Mouse (Mus musculus) spleen, postnatal 36 days (tissue): Measurements from ENCODE around the gene Ndufaf2.

Experiments
- DNase-seq, 2 experiments: peaks; one replicate each; pipeline ENCODE4 v3.0.0; 2022; ENCODE audit warnings: low spot score in 2 of 2, mixed read lengths in 1 of 2

The Ndufaf2 gene

DNA sequence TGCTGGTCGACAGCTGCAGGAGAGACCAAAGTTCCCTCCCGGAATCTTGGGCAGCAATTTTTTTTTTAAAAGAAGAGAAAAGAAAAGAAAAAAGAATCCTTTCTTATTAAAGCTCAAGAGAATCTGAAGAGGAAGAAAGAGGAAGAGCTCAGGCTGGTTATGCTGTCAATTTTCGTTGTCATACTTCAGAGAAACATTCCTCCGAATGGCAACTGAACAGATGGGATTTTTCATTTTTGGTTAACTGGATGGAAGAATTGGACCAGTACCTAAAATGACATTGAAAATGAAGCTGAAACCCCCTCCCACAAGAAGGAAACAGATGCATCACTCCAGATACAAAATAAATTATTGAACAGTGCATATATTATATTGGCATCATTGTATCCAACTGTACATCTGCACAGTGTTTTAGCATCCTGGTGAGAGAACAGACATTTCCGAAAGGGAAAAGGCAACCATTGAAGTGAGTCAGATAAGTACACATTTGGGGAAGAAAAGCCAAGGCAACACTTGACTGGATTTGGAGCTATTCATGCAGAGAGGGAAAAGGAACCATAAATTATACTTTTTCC is 19.9 kb downstream of the Ndufaf2 start:
- DNase-seq: no peak

DNA sequence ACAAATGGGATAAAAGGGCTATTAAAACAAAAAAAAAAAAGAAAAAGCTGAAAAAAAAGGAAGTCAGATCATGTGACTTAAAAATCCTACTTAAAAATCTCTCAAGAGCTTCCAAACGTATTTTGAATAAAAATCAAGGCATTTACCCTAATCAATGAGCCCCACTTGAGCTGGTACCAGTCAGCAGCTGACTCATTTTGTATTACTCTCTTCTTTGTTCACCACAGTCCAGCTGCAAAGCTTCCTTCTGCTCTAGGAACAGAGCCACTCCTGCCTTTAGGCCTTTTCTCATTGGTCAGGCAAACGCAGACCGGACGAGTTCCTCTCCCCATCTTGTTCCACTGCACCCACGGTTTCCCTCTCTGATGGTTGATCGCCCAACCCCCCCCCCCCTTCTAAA is 22.8 kb downstream of the Ndufaf2 start:
- DNase-seq: no peak

DNA sequence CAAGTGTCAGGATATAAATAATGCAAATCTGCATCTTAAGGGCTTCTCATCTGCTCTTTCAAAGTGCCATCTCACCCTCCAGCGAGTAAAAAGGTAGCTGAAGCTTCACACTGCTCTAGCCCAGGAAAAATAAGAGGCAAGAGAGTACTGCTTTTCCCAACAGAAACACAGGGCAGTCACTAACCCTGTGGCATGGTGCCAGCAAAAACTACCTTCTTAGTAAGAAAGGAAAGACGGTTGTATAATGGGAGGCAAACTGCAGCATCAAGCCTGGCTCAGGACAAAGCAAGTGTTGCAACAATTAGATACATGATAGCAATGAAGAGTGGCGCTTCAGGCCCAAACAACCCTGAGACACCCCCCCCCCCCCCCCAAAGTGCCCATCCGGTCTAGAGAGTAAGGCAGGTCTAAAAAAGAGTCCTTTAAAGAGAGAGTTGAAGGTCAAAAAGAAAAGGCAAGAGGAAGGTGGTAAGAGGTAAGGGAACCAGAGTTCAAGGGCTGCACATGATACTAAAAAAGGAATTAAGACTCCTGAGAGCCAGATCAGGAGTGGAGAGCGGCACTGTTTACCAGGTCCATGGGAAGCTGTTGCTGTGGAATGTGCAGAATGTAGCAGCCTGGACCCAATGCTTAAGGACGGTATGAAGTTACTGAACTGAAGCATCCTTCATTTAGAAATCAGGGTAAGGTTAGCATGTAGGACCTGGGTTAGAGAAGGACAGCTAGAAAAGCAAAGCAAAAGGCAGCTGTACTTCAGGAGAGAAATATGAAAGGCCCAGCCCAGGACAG is 26.2 kb downstream of the Ndufaf2 start:
- no peak for DNase-seq

DNA sequence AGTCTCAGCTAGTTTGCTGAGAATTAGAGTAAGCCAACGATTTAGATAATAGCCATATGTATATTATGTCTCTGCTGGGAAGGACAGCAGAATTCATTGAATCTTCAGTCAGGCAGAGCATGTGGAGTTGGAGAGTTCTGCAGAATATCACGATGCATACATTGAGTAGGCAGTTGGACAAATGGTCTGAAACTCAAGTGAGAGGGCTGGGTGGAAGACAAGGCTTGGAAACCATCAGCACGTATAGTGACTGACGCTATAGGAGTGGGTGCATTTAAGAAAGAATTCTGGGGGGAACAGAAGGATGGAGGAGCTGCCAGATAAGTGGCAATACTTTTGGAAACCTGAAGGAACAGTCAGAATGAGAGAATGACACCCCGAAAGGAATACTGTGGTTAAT is 27.7 kb downstream of the Ndufaf2 start:
- no peak for DNase-seq

DNA sequence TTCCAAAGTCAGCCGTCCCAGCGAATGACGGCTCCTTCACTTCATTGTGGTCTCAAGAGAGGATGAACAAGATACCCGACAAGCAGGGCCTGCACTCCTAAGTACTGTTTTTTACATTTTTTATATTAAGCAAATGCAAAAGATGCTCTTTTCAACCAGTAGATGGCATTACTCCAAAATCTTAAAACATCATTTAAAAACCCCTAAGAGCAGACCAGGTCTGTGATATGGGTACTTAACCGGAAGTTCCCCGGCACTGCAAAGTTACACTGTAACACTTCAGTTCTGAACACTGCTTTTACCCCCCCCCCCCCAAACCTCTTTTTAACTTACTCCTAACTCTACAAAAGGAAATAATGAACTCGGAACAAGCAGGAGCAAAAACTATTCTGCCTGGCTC is 29.4 kb downstream of the Ndufaf2 start:
- no peak for DNase-seq

DNA sequence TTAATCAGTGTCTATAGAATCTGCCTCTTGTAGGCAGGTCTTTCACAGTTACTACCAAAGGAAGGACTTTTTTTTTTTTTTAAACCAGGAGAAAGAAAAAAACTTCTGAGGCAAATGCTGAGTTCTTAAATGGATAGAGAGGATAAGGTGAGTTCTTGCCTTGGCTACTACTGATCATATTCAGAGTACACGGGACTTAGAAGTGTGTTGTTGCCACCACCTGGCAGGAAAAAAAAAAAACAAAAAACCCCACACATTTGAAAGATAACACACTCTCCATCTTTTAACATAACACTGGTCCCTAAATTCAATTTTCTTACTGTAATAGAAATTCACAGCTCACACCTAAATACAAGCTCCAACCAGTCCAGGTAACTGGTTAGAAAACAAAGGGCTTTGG is 30.5 kb downstream of the Ndufaf2 start:
- no peak for DNase-seq

DNA sequence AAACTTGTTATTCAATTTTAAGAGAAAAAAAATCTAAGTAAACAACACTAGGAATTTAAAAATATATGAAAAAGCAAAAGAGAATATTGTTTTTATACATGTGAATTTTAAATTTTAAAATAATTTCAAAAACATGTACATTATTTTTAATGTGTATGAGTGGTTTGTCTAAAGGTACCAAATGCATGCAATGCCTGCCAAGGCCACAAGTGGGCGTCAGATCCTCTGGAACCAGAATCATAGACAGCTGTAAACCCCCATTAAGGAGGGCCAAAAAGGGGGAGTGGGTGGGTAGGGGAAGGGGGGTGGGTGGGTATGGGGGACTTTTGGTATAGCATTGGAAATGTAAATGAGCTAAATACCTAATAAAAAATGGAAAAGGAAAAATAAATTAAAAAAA is 31.3 kb downstream of the Ndufaf2 start:
- DNase-seq: peak in 1 of 2 experiments; percentile 9

DNA sequence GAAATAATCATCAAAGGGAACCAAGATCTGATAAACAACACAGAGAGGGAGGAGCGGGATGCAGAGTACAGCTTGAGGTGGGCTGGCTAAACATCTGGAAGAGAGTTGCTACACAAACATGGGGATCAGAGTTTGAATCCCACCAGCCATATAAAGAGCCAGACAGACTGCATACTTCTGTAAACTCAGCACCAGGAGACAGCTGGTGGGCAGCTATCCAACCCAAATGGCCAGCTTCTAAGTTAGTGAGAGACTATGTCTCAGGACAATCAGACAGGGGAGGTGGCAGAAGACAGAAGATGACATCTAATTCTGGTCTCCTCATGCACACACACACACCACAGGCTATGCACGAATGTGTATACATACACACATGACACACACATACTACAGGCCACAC is 32.2 kb downstream of the Ndufaf2 start:
- DNase-seq: no peak

DNA sequence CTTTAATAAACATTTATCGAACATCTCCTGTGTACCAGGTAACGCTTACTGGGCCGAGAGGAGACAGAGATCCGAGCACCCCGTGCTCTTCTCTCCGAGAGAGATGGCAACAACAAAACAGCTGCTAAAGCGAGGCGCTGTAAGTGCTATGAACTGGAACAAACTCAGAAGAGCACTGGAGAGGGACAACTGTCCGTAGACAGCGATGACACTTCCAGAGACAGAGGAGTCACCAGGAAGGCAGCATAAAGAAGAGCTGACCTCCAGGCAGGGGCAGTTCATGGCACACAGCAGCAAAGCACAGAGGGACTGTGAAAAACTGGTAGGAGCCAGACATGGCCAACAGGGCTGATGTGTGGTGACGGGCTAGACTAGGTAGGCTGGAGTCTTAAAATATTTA is 34.3 kb downstream of the Ndufaf2 start:
- no peak for DNase-seq

DNA sequence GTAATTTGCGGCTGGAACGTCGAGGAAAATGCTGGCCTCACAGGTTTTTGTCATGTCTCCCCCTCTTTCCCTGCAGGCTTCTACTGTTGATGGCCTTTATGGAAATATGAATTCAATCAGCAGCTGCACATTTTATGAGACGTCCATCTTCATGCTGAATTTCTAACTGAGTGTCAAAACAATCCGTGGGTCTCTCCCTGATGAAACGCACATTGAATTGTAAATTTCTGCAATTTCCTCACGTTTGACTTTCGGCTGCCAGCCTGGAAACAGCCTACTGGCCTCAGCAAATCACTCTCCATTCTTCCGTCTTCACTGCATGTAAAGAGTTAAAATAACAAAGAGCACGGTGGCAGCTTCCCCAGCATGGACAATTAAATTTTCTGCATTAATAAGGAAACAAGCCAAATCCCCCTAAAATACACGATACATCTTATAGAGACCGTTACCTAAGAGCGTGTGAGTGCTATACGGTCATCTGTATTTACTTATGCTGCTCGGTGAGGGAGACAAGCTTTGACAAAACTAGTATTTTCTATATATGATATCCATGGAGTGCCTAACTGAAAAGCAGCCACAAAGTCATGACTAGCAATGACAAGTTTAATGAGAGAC is 35.2 kb downstream of the Ndufaf2 start:
- no peak for DNase-seq

DNA sequence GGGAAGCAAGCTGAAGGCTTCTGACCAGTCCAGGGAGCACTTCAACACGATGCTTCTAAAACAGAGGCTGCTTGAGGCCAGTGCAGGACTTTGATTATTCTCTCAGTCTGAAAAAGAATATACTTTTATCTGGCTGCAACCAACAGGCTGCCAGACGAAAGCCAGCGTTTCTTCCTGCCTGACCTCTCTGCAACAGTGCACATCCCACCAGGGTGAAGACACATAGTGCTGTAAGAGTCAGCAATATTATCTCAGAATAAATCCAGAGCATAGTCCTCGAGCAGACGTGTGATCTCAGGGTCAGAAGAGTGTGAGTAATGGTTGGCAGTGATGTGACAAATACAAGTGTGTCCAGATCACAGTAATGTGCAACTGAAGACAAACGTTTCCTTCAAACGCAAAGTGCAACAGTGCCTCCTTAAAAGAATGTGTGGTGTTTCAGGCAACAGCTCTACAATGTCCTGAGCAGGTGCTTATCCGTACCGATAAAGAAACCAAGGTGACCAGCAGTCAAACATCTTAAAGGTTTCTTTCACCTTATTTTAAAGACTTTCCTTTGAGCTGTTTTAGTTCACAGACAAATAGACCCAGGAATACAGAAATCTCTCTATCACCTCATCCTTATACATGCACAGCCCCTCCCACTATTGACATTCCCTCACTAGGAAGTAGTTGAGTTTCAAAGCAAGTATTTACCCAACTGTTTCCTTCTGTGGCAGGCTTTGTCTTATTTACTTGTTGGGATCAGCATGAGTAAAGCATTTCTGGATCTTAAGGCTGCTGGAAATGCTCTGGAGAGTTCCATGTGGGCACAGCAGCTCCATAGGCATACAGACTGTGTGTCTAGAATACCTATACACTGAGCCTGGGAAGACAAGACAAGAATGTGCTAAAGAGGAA is 38.8 kb downstream of the Ndufaf2 start:
- no peak for DNase-seq

DNA sequence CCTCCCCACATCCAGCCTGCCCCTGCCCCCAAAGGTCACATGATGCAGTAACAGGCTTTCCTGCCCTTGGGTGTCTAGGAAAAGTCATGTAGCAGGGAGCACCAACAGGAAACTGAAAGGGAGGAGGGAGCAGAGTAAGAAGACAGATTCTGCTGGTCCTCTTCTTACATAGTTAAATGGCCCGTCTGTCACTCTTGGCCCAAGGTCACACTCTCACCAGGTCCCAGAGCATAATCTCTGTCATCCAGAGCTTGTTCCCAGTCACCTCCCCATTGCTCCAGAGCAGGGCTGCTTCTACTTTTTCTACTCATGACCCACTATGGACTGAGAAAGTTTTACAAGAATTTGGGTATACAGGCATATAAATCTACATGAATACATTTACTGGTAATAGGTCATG is 40.2 kb downstream of the Ndufaf2 start:
- DNase-seq: no peak

DNA sequence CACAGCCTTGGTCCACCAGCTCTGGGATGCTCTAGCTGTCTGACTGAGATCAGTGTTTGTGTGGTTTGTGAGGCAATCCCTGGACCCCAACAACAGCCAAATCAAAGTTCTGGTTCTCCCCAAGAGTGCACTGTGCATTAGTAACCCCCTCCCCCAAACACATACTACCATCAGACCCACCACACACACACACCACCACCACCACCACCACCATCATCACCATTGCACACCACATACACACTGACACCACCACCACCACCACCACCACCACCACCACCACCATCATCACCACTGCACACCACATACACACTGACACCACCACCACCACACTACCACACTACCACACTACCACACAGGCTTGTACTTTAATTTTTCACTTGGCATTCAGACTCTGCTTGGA is 40.8 kb downstream of the Ndufaf2 start:
- no peak for DNase-seq

DNA sequence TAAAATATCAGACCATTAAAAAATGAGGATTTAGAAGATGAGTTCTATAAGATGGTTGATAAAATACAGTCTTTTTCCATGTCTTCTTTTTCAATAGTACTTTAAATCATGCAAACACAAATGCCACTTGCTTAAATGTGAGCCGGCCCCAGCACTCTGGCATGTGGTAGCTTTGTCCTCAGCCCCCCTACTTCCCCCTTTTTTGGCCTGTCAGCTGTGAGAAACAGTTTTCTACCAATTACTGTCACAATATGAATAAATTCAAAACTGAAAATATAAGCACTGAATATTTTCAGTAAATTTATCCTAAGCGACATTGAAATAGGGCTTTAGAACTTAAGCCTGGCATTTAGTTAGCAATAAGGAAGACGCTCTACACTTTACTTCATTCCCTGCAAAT is 44.2 kb downstream of the Ndufaf2 start:
- no peak for DNase-seq

DNA sequence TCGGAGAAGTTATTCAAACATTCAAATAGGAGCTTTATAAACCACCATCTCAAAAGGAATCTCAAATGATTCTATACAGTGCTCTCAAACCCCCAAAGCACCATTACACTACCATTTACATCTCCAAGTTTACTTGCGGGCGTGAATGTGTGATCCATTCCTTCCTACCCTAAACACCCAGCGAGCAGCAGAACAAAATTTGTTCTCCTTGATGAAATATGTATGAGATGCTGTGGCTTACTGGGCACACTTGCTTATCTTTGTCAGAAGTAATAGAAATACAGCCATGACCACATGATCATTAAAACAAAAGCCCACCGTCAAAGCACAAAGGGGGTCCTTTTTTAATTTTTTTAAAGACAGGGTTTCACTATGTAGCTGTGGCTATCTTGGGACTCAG is 44.9 kb downstream of the Ndufaf2 start:
- DNase-seq: no peak

DNA sequence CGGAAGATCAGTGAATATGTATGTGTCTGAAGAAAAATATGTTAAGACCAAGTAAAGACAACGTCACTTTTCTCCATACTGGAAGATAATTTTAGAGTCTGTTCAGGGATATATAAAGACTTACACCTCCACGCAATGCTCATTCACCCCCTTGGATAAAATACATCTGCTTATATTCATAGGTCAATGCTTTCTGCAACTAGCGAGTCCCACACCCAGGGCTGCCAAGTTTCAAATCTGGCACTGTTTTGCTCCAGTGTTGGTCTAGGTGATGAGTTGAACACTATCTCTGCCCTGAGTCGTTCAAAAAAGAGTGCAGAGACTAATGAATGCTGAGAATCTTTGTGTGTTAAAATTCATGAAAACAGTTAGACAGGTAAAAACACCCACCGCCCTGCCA is 47.5 kb downstream of the Ndufaf2 start:
- no peak for DNase-seq

DNA sequence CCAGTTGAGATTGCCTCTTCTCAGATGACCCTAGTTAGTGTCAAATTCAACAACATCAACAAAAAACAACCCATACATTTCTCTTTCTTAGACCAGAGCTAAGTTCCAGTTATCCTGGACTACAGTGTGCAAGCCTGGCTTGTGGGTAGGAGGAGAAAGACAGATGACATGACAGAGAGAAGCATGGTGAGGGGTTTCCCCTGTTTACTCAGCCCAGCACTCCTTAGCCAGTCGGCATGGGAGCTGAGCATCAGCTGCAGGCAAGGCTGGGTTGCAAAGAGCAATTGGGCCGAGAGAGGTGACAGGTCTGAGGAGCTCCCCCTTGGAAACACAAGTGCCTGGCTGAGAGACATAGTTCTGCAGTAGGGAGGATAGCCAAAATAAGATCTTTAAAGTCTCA is 57.7 kb downstream of the Ndufaf2 start:
- DNase-seq: no peak

DNA sequence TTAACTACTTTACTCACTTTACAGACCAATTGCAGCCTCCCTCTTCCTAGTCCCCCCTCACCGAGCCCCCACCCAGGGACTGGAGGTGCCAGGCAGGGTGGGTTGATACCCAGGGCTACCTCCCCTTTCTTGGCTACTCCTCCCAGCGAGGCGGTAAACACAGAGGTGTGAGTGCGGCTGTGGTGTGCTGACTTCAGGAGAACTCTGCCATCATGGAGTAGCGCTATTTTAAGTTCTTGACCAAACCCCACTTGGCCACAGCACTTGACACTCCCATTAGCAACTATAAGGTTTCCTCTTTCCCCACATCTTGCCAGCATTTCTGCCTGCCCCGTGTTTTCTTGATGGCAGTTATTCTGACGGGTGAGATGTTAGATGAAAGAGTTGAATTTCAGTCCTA is 62.0 kb downstream of the Ndufaf2 start:
- DNase-seq: no peak

DNA sequence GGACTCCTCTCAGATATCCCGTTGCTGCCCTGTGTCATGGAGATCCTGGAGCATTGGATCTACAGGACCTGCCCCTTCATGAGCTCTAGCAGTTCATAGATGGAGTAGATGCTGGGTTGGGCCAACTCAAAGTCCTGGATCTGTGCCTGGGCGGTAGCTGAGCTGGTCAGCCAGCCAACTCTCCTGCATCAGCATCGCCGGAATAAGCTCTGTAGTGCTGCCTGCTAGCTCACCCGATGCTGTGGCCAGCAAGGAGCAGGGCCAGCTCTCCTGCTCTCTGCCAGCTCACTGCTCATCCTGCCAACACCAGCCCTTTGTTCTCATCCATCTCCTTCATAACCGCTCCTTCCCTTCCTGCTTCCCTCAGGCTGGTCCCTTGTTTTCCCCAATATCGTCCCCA is 62.8 kb downstream of the Ndufaf2 start:
- no peak for DNase-seq

DNA sequence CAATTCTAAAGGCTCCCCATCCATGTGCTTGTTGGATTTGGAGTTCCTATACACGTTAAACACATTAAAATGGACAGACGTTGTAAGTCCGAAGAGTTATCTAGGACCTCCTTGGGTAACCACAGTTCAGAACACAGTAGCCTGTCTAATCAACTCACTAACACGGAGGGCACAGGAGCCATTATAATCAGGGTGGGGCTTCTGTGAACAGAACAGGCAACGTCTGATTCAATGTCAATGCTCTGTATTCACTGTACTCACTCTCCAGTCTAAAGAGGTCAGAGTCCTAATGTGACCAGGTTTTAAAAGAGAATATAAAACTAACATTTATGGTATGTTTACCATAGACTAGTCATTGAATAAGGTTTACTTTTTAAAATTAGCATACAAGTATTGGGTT is 63.7 kb downstream of the Ndufaf2 start:
- no peak for DNase-seq

DNA sequence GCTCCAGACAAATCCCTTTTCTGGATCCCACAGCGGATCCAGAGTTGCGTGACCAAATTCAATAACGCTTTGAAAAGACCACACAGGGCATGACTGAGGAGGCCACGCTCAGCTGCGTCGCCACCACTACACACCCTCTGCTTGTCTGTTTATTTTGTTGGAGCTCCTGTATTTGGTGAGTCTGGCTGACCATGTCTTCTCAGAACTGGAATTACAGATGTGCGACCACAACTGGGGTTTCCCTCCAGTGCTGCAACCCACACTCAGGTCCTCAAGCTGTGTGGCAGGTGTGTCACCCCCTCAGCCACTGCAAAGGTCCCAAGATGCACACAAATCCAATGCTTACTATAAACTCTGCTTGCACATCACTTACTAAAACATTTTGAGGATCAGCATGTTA is 66.1 kb downstream of the Ndufaf2 start:
- no peak for DNase-seq

DNA sequence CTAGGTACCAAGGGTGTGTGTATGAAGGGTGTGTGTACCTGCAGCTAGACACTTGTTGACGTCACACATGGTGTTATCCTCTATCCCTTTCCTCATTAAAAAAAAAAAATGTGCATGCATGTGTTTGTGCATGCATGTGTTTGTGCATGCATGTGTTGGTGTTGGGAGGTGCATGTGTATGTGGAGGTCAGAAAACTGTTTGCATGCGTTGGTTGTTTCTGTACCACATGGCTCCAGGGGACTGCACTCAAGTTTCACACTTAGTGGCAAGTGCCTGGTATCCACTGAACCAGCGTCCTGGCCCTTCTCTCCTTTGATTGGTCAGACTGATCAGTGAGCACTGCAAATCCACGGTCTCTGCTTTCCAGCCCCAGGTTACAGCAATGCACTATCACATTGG is 71.7 kb downstream of the Ndufaf2 start:
- DNase-seq: no peak
